Mouse (Mus musculus) large intestine, adult 2 months (tissue): ENCODE results near the gene Gm37240. TPM values are rescaled to one million over a fixed set of nuclear protein-coding genes. Genes with fewer than 3 reads are reported as not detected.

Experiments used
- DNase-seq: peaks from one replicate; pipeline ENCODE4 v3.0.0-alpha.2; 2012; ENCODE audit warnings: low read depth, low spot score
- WGBS: fragments of 180-500 bp; shearing (Covaris S2); methylation state at CpG from one replicate; pipeline ENCODE4 v1.1.7; 2018; 5-methylcytosine and 5-hydroxymethylcytosine counted together
- polyA plus RNA-seq: library from polyadenylated mRNA; depleted of rRNA; stranded (reverse); fragments of >200 nt; gene quantifications from 2 replicates; pipeline ENCODE4 v1.2.3, GENCODE M21; 2012

Gene Gm37240
- polyA plus RNA-seq, 1 experiment, result 3.7 TPM

GRCm38 (mm10) chr3:85773886-85774285 is 113.4 kb downstream of the Gm37240 start:
- DNase-seq, result no peak
- 57% methylated on average over 4 of the region's 4 CpGs for WGBS

DNA sequence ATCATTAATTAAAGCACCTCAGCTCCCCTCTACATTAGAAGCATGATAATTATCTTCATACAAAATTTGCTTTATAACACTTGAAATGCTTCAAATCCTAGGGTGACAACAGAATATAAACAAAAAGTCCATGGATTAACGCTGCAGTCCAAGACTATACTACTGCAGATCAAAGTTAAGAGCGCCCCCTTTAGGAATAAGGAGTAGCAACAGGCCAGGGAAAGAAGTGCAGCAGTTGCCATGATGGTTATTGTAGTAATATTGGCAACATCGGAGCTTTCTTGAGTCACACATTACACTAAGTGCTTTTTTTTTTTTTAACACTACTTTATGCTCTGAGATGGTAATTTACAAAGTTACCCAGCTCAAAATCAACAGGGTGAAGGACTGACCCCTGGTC is 113.9 kb downstream of the Gm37240 start:
- WGBS, result 36% methylated on average over 3 of the region's 3 CpGs
- no peak for DNase-seq

DNA sequence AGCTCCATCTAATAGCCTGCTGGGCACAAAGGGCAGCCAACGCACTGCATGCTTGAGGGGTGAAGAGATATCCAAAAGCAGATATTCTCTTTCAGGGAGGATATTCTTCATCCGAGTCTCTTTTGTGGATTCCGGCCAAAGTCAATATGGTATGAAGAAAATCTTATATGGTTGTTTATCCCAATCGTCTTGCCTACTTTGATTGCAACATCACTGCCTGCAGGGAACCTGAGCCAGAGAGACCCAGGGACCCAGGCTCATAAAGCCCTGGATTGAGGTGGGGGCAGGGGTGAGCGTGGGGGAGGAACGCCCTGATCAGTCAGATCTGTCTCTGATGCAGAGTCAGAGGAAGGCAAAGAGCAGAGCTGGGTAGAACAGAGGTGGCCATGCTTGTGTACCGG is 122.4 kb downstream of the Gm37240 start:
- DNase-seq, result no peak
- WGBS, result 26% methylated on average over 7 of the region's 7 CpGs

DNA sequence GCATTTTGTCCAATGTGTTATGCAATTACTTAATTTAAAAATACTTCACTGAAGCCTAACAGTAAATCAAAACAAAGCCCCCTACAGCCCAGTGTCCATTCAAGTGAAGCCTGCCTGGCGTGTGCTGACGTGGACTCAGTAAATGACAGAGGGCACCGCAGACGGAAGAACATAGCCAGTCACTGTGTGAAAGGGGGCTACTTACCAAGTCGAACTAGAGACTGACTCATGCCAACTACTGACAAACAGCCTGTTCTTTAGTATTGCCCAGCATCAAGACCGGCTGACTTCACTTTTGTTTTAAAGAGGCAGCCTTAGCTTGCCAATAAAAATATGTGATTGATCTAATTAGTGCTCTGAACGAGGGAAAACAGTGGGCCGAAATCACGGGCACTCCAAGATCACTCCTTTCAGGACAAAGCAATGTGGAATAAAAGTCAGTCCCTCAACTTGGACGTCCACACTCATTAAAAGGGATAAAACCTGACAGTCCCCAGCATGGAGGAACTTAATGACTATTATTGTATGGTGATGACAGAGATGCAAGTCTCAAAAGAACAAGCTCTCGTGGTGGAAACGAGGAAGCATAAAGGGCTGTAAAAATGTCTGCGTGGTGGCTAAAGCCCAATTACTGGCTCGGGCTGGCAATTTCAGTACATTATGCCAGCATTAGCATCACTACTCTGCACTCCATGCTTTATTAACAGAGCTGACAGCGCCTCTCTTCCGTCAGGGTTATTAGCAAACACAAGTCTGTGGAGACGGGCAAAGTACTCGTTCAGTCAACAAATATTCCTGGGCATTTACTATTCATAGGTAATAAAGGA is 123.1 kb downstream of the Gm37240 start:
- no peak for DNase-seq
- WGBS, result 36% methylated on average over 18 of the region's 18 CpGs

DNA sequence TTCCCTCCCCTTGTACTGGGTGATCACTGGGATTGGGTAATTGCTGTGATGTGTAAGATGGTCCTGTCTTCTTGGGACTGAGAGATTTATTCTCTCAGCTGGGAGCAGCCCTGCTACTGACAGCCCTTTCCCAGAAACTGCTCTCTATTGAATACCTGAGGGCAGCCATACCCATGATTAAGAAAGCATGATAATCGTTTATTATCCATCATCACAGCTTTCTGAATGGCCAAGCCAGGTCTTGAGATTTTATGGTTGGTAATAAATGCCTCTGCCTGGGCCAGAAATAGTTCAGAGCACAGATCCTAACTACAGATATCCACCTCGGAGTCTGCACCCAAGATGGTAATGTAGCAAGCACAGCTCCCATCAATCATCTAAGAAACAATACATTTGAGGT is 129.4 kb downstream of the Gm37240 start:
- 8% methylated on average over 2 of the region's 2 CpGs for WGBS

DNA sequence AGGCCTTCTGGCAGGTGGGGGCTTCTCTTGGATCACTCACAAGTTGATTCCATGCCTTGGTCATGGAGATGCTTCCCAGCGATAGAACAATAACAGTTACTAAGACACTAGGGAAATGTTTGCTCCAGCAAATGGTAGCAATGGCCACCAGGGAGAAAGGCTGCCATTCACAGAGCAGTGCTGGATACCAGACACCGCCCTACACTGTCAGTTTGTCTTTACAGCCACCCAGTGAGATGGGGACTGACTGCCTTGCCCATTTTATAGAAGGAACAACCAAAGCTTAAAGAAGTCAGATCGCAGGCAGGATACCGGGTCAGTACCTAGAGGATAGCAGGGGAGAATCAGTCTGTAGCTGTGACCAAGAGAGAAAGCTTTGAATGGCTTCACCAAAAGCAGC is 129.9 kb downstream of the Gm37240 start:
- 53% methylated on average over 4 of the region's 4 CpGs for WGBS
- DNase-seq, result no peak

More for the DNA sequence above, 129.4 kb downstream of the Gm37240 start:
- DNase-seq, result no peak

DNA sequence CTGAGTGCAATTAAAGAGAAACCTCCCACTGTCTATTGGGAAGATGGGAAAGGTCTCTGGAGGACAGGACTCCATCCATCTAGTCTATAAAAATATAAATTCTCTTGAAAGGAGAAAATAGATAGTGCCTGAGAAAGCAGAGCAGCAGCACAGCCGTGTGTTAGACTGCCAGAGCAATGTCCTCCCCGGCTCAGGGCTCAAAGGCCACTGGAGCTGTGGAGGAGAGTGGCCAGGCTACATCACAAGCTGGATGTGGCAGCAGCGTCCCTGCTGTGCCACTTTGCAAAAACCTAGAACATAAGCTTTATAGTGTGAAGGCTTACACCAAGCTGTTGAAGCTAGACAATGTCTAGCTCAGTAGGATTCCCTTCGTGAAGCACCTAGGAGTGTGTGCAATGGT is 138.0 kb downstream of the Gm37240 start:
- 32% methylated on average over 4 of the region's 4 CpGs for WGBS

GRCm38 (mm10) chr3:85748863-85749262 is 138.5 kb downstream of the Gm37240 start:
- WGBS, result 66% methylated on average over 4 of the region's 4 CpGs
- DNase-seq, result no peak

More for the DNA sequence above, 138.0 kb downstream of the Gm37240 start:
- no peak for DNase-seq

DNA sequence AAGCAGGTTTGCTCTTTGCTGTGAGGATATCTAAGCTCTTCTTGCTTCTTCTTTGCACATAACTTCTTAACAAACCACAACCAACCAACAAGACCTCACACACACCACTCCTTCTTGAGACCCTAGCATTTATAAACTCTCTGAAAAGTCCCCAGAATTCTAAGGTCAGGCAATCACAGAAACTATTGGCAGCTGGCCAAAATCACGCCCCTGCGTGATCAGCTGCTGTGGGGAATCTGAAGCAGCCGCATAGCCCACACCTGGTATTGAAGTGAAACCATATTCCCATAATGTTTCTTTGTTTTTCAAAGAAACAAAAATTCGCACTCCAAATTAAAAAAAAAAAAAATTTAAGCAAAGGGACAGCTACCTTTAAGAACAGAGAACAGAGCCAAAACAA is 141.2 kb downstream of the Gm37240 start:
- no peak for DNase-seq
- WGBS, result 22% methylated on average over 4 of the region's 4 CpGs

GRCm38 (mm10) chr3:85741767-85742166 is 145.6 kb downstream of the Gm37240 start:
- DNase-seq, result no peak
- 87% methylated on average over 3 of the region's 3 CpGs for WGBS

- DNase-seq, result no peak
These were observed 148.7 kb downstream of the Gm37240 start for GRCm38 (mm10) chr3:85738591-85738990.

DNA sequence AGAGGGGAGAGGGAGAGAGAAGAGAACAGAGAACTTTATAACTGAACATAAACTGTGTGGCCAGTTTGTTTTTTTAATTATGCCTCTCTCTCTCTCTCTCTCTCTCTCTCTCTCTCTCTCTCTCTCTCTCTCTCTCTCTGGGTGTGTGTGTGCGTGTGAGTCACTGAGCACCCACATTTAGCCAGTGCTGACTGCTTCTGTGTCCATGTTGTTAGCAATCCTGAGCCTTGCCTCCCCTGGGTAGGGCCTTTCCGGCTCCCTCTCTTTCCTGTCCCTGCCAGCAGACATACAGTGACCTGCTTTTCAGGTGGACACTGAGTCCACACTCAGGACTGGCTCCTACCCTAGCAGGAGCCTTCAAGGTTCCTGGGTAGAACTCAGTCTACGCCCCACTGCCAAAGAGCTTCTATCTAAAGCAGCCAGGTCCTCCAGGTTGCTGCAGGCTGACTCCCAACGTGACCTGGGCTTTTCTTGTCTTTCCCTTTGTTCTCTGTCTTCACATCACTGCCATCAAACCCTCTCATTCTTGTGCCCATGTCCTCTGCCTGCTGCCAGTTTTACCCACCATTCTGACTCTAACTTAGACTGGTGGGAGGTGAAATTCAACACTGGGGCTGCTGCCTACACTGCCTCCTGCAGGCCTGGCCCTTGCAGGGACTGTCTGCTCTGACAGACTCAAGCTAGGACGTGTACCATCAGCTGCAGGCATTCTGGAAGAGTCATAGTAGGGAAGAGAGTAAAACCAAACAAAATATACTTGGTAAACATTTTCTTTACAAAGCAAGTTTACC is 153.2 kb downstream of the Gm37240 start:
- no peak for DNase-seq
- WGBS, result 77% methylated on average over 5 of the region's 5 CpGs

More at GRCm38 (mm10) chr3:85738591-85738990, 148.7 kb downstream of the Gm37240 start:
- WGBS, result 56% methylated on average over 3 of the region's 3 CpGs

GRCm38 (mm10) chr3:85727171-85727570 is 160.1 kb downstream of the Gm37240 start:
- no peak for DNase-seq
- 62% methylated on average over 2 of the region's 2 CpGs for WGBS

- WGBS, result 88% methylated on average over 3 of the region's 3 CpGs
- DNase-seq, result no peak
These were observed 161.3 kb downstream of the Gm37240 start for GRCm38 (mm10) chr3:85725971-85726370.

DNA sequence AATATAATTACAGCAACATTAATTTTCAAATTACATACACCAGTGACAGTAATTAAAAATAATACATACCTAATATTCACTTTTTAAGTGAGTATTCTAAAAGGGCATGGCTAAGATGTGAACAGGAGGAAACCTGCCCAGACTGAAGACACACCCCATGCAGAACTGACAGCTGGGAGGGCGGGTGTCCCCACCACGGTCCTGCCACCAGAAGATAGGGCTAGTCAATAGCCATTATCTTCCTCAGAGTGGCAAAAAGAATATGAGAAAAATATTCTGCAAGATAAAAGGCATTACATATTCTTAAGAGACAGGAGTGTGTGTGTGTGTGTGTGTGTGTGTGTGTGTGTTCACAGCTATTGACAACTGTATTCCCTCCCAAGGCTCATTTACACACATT is 162.2 kb downstream of the Gm37240 start:
- DNase-seq, result no peak
- WGBS, result 50% methylated on average over 2 of the region's 2 CpGs

DNA sequence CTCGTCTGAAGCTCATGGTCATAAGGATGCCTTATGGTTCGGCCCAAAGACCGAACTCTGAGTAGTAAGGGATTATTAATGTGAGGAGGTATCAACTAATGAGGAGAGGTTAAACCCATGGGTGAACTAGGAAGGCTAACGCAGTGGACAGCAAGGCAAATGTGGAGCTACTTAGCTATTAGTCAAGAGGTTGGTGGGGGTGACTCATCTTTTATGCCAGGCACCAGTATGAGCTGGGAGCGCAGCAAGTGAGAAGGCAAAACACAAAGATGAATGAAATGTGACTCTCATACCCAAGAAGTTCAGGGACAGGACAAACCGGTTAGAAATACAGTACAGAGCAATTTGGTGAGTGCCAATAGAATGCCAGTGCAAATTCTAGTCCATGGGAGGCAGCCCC is 164.7 kb downstream of the Gm37240 start:
- WGBS, result 84% methylated on average over 6 of the region's 6 CpGs
- no peak for DNase-seq

- 59% methylated on average over 4 of the region's 4 CpGs for WGBS
These were observed 171.5 kb downstream of the Gm37240 start for GRCm38 (mm10) chr3:85715764-85716297.

GRCm38 (mm10) chr3:85713936-85714709 is 173.2 kb downstream of the Gm37240 start:
- 86% methylated on average over 7 of the region's 7 CpGs for WGBS
- DNase-seq, result no peak

More at GRCm38 (mm10) chr3:85715764-85716297, 171.5 kb downstream of the Gm37240 start:
- no peak for DNase-seq

DNA sequence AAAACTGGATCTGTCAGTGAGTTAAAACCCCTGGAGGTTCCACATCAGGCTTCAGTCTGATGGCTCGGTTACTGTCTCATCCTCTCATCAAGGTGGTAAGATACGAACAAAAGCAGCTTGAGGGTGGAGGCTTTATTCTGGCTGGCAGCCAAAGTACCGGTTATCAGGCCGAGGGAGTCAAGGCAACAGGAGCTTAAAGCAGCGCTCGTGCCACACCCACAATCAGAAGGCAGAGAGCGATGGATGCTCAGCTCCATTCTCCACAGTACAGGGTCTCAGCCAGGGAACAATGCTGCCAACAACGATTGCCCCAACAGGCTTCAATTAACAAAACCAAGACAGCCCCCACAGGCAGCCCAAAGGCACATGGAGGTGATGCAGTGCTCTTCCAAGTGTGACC is 176.6 kb downstream of the Gm37240 start:
- no peak for DNase-seq
- 32% methylated on average over 8 of the region's 8 CpGs for WGBS

DNA sequence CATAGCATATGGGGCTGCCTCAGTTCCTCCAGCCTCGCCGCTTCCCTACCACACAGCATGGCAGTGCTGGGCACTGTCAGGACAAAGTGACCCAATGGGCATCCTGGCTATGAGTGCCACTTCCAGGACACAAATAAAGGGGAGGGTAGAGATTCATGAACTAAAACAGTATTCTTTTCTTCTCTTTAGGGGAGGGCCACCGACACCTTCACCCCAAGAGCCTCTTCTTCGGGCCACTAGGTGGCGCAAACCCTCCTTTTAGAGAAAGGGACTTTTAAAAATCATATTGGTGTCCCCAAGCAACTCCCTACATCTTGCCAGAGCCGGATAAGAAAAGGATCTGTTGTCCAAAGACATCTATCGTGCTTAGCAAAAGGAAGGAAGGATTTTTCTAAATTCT is 179.9 kb downstream of the Gm37240 start:
- no peak for DNase-seq
- WGBS, result 35% methylated on average over 7 of the region's 7 CpGs
